13 mouse cellular contexts compared by ENCODE assay signal in genomic region chr11:115705561-115705960, GRCm38 (mm10). TPM values are rescaled to one million over a fixed set of nuclear protein-coding genes. Genes with fewer than 3 reads are reported as not detected.
DNase-seq lines count a peak whose midpoint lies in the region; ATAC-seq lines count a peak whose summit lies in the region.
"Had no signal": no experiment of that assay in that cellular context is flagged by ENCODE, and none has a peak within 500 bp of the region (broad histone marks: within the 10 kb centered on the region; RNA-seq: fewer than 3 reads in every experiment).

No protein-coding gene starts in this region.

- H3K4me2 ChIP-seq in hindbrain, embryonic 14.5 days (replicated peaks), result no peak overlapping the region

- peak overlapping the region; percentile 52; the same call in 1 of the 2 replicates for H3K27ac ChIP-seq in heart, embryonic 10.5 days
- no peak overlapping the region for H3K27ac ChIP-seq in hindbrain, embryonic 14.5 days
- H3K27ac ChIP-seq: hindbrain, embryonic 10.5 days; limb, embryonic 13.5 days had no signal

- no peak for DNase-seq in heart, embryonic 10.5 days (ENCODE audit: low spot score)
- DNase-seq in heart, postnatal 10 days, result no peak
- DNase-seq in liver, result peak; percentile 16
- DNase-seq in hindbrain, embryonic 14.5 days (ENCODE audit: low spot score), result no peak
- no peak for DNase-seq in frontal cortex, postnatal 36 days (ENCODE audit: low spot score in 2 of 2)
- DNase-seq: adrenal gland, postnatal 36 days; cerebellum, adult 11 months; kidney, adult 18-20 months had no signal

- intact Hi-C loops in heart, postnatal 10 days (cut with DNase I), result no loop called here

- peaks cover 38% of the 10 kb centered on the region for H3K4me1 ChIP-seq in heart, embryonic 10.5 days
- peaks cover 70% of the 10 kb centered on the region for H3K4me1 ChIP-seq in megakaryocyte, embryonic 14.5 days
- peaks cover 21% of the 10 kb centered on the region for H3K4me1 ChIP-seq in hindbrain, embryonic 14.5 days (replicated peaks; ENCODE audit: control insufficient read depth, insufficient read depth, low read length)

- H3K36me3 ChIP-seq in heart, embryonic 10.5 days, result 0 out of 2 replicates have a peak, but pooled peaks cover 2% of the 10 kb centered on the region
- peaks cover 27% of the 10 kb centered on the region for H3K36me3 ChIP-seq in megakaryocyte, embryonic 14.5 days (replicated peaks; ENCODE audit: low read length)
- no peaks in the 10 kb centered on the region for H3K36me3 ChIP-seq in hindbrain, embryonic 14.5 days (replicated peaks; ENCODE audit: control insufficient read depth, insufficient read depth)
- H3K36me3 ChIP-seq: limb, embryonic 13.5 days had no signal

- H3K9me3 ChIP-seq in heart, embryonic 10.5 days, result no peaks in the 10 kb centered on the region
- H3K9me3 ChIP-seq in megakaryocyte, embryonic 14.5 days, result 0 out of 2 replicates have a peak, but pooled peaks cover 4% of the 10 kb centered on the region
- H3K9me3 ChIP-seq in hindbrain, embryonic 14.5 days (ENCODE audit: control insufficient read depth, low read length), result no peaks in the 10 kb centered on the region
- H3K9me3 ChIP-seq: hindbrain, embryonic 10.5 days; limb, embryonic 13.5 days had no signal

- ATAC-seq in megakaryocyte, adult 5-6 weeks (ENCODE audit: poor library complexity, severe bottlenecking), result no peak
- 0 out of 2 replicates have a peak, but pooled peaks have one; percentile 13 for ATAC-seq in neutrophil, adult 5-6 weeks (ENCODE audit: extremely low read depth, insufficient number of reproducible peaks, low FRiP score, poor library complexity, severe bottlenecking)
- no peak for ATAC-seq in hindbrain, embryonic 14.5 days (ENCODE audit: low FRiP score)

- WGBS in heart, embryonic 10.5 days, result 79% methylated on average over 2 of the region's 2 CpGs
- WGBS in hindbrain, embryonic 14.5 days, result 89% methylated on average over 2 of the region's 2 CpGs

- no peak overlapping the region for H3K9ac ChIP-seq in hindbrain, embryonic 14.5 days

- no peak overlapping the region for H3K4me3 ChIP-seq in heart, embryonic 10.5 days
- peak overlapping the region; percentile 66 for H3K4me3 ChIP-seq in megakaryocyte, embryonic 14.5 days (replicated peaks)
- no peak overlapping the region for H3K4me3 ChIP-seq in hindbrain, embryonic 14.5 days (replicated peaks; ENCODE audit: low read length)

- no peaks in the 10 kb centered on the region for H3K27me3 ChIP-seq in heart, embryonic 10.5 days (ENCODE audit: insufficient read depth, poor library complexity, severe bottlenecking)
- no peaks in the 10 kb centered on the region for H3K27me3 ChIP-seq in megakaryocyte, embryonic 14.5 days (replicated peaks)
- H3K27me3 ChIP-seq in hindbrain, embryonic 14.5 days (ENCODE audit: control insufficient read depth, insufficient read depth, low read length), result no peaks in the 10 kb centered on the region
- H3K27me3 ChIP-seq: limb, embryonic 13.5 days had no signal

RNA-seq across cellular contexts. Expression of gene Grb2, which starts 2.8 kb away (rescaled TPM):
- polyA plus RNA-seq in heart, embryonic 10.5 days (2016; fragmentation: Nextera tagmentation; extraction: Ambion mirVana), result 78.4 and 107 TPM in 2 replicates
- 100 to 1,000 TPM; 122 to 144 TPM for total RNA-seq in heart, postnatal 10 days (2021)
- 30.1 and 77.5 TPM in 2 replicates for polyA plus RNA-seq in megakaryocyte, embryonic 14.5 days (2012; ENCODE audit: insufficient read depth, low replicate concordance)
- total RNA-seq in megakaryocyte, adult 5-6 weeks (2015), result 109 TPM in 2 replicates
- 68.7 and 124 TPM in 2 replicates for total RNA-seq in megakaryocyte, adult 5-6 weeks (2017)
- 59.5 and 71.5 TPM in 2 replicates for total RNA-seq in neutrophil, adult 5-6 weeks (2017)
- 121 and 139 TPM in 2 replicates for polyA plus RNA-seq in hindbrain, embryonic 14.5 days (2014; fragmentation: Nextera tagmentation; extraction: Ambion mirVana)

RNA-seq across cellular contexts. Expression of gene Tmem94, which starts 59.7 kb away (rescaled TPM):
- 35.0 and 56.8 TPM in 2 replicates for polyA plus RNA-seq in heart, embryonic 10.5 days (2016; fragmentation: Nextera tagmentation; extraction: Ambion mirVana)
- total RNA-seq in heart, postnatal 10 days (2021), result 100 to 1,000 TPM; 106 to 116 TPM
- polyA plus RNA-seq in megakaryocyte, embryonic 14.5 days (2012; ENCODE audit: insufficient read depth, low replicate concordance), result 22.7 and 34.8 TPM in 2 replicates
- total RNA-seq in megakaryocyte, adult 5-6 weeks (2015), result 16.1 and 17.1 TPM in 2 replicates
- total RNA-seq in megakaryocyte, adult 5-6 weeks (2017), result 15.9 and 18.8 TPM in 2 replicates
- total RNA-seq in neutrophil, adult 5-6 weeks (2017), result 17.1 and 19.8 TPM in 2 replicates
- 17.3 and 20.8 TPM in 2 replicates for polyA plus RNA-seq in hindbrain, embryonic 14.5 days (2014; fragmentation: Nextera tagmentation; extraction: Ambion mirVana)
